Mouse (Mus musculus) cerebellum, postnatal 10 days (tissue): Measurements from ENCODE around the gene 1700016C15Rik.

ENCODE experiments used
- DNase-seq, 2 experiments: peaks; one replicate each; pipeline ENCODE4 v3.0.0; 2021; ENCODE audit warnings: mixed read lengths in 2 of 2

1700016C15Rik gene

GRCm38 (mm10) chr1:177729043-177730024 is at the start of gene 1700016C15Rik:
Gene 1700016C15Rik (plus strand): TSS chr1:177729814.
- DNase-seq = no peak

GRCm38 (mm10) chr1:177681239-177681638 is 48.4 kb upstream of the 1700016C15Rik start:
- DNase-seq = peak in 1 of 2 experiments; percentile 39

GRCm38 (mm10) chr1:177683931-177684836 is 45.4 kb upstream of the 1700016C15Rik start:
- peak; percentile 72 to 74 for DNase-seq

- DNase-seq = peak; percentile 67 to 77
Measured at GRCm38 (mm10) chr1:177684901-177685300, 44.7 kb upstream of the 1700016C15Rik start.

- no peak for DNase-seq
Measured at GRCm38 (mm10) chr1:177686137-177686536, 43.5 kb upstream of the 1700016C15Rik start.

GRCm38 (mm10) chr1:177686982-177687381 is 42.6 kb upstream of the 1700016C15Rik start:
- DNase-seq = peak; percentile 54 to 57

- DNase-seq = peak; percentile 54 to 64
Measured at GRCm38 (mm10) chr1:177692491-177692890, 37.1 kb upstream of the 1700016C15Rik start.

- peak; percentile 84 for DNase-seq
Measured at GRCm38 (mm10) chr1:177693486-177694252, 35.9 kb upstream of the 1700016C15Rik start.

GRCm38 (mm10) chr1:177700560-177700959 is 29.1 kb upstream of the 1700016C15Rik start:
- DNase-seq = no peak

GRCm38 (mm10) chr1:177702481-177703146 is 27.0 kb upstream of the 1700016C15Rik start:
- DNase-seq = peak; percentile 93 to 94

- no peak for DNase-seq
Measured at GRCm38 (mm10) chr1:177703147-177703807, 26.3 kb upstream of the 1700016C15Rik start.

- no peak for DNase-seq
Measured at GRCm38 (mm10) chr1:177705204-177705603, 24.4 kb upstream of the 1700016C15Rik start.

- no peak for DNase-seq
Measured at GRCm38 (mm10) chr1:177707571-177707970, 22.0 kb upstream of the 1700016C15Rik start.

- no peak for DNase-seq
Measured at GRCm38 (mm10) chr1:177708583-177709055, 21.0 kb upstream of the 1700016C15Rik start.

GRCm38 (mm10) chr1:177711000-177711399 is 18.6 kb upstream of the 1700016C15Rik start:
- DNase-seq = no peak

- no peak for DNase-seq
Measured at GRCm38 (mm10) chr1:177711418-177711817, 18.2 kb upstream of the 1700016C15Rik start.

- no peak for DNase-seq
Measured at GRCm38 (mm10) chr1:177713635-177714396, 15.8 kb upstream of the 1700016C15Rik start.

- DNase-seq = no peak
Measured at GRCm38 (mm10) chr1:177714397-177715012, 15.1 kb upstream of the 1700016C15Rik start.

- no peak for DNase-seq
Measured at GRCm38 (mm10) chr1:177716448-177716847, 13.2 kb upstream of the 1700016C15Rik start.
